Mouse (Mus musculus) midbrain, embryonic 16.5 days (tissue): ENCODE results near the gene Gm28036. TPM values are rescaled to one million over a fixed set of nuclear protein-coding genes. Genes with fewer than 3 reads are reported as not detected.

Experiments used
- ATAC-seq: fragments of 200-750 bp; cut with Nextera tagmentation; 2 replicates; pipeline ENCODE4 v1.8.0; 2017; ENCODE audit warnings: moderate TSS enrichment
- H3K27ac ChIP-seq: fragments of 300-500 bp; sonication (generic); 2 replicates; pipeline ENCODE4 v1.5.1; 2014; ENCODE audit warnings: mild to moderate bottlenecking, low read length, mixed read lengths
- H3K27me3 ChIP-seq: fragments of 300-500 bp; sonication (generic); 2 replicates; pipeline ENCODE4 v1.6.1; 2014; ENCODE audit warnings: low read depth, low read length, mixed read lengths; ENCODE audit not compliant: control insufficient read depth, insufficient read depth
- H3K36me3 ChIP-seq: fragments of 300-500 bp; sonication (generic); 2 replicates; pipeline ENCODE4 v1.6.1; 2014; ENCODE audit warnings: mild to moderate bottlenecking, low read length, moderate library complexity, mixed read lengths; ENCODE audit not compliant: control insufficient read depth, insufficient read depth
- H3K4me1 ChIP-seq: fragments of 300-500 bp; sonication (generic); 2 replicates; pipeline ENCODE4 v1.6.1; 2014; ENCODE audit warnings: mild to moderate bottlenecking, low read length, mixed read lengths; ENCODE audit not compliant: control insufficient read depth, insufficient read depth
- H3K4me2 ChIP-seq: fragments of 300-500 bp; sonication (generic); 2 replicates; pipeline ENCODE4 v1.6.1; 2014; ENCODE audit warnings: mild to moderate bottlenecking, low read length, mixed read lengths
- H3K4me3 ChIP-seq: fragments of 300-500 bp; sonication (generic); 2 replicates; pipeline ENCODE4 v1.5.1; 2014; ENCODE audit warnings: low read depth, mild to moderate bottlenecking, low read length, moderate library complexity, mixed read lengths
- H3K9ac ChIP-seq: fragments of 300-500 bp; sonication (generic); 2 replicates; pipeline ENCODE4 v1.6.1; 2014; ENCODE audit warnings: low read depth, low read length, mixed read lengths
- H3K9me3 ChIP-seq: fragments of 300-500 bp; sonication (generic); replicated peaks from 2 replicates; pipeline ENCODE4 v1.6.1; 2014; ENCODE audit warnings: mild to moderate bottlenecking, low read length, mixed read lengths; ENCODE audit not compliant: control insufficient read depth, poor library complexity, severe bottlenecking
- WGBS: fragments of 180-500 bp; shearing (Covaris S2); extraction: QIAGEN DNeasy Blood & Tissue Kit; methylation state at CpG from one replicate; pipeline ENCODE4 v1.1.7; 2014; 5-methylcytosine and 5-hydroxymethylcytosine counted together
- polyA plus RNA-seq: library from polyadenylated mRNA; unstranded; fragments of >200 nt; fragmentation: Nextera tagmentation; extraction: Ambion mirVana; gene quantifications from 2 replicates; pipeline ENCODE4 v1.2.1, GENCODE M21; 2015

The Gm28036 gene
- polyA plus RNA-seq, 1 experiment from 2014 or later: 21.8 TPM

- H3K4me1 ChIP-seq: no peaks in the 10 kb centered on the region
- ATAC-seq: no peak
- H3K9ac ChIP-seq: no peak overlapping the region
- no peaks in the 10 kb centered on the region for H3K27me3 ChIP-seq
- no peaks in the 10 kb centered on the region for H3K9me3 ChIP-seq
- 94% methylated on average over 15 of the region's 15 CpGs for WGBS
- no peak overlapping the region for H3K27ac ChIP-seq
- H3K4me3 ChIP-seq: no peak overlapping the region
- H3K4me2 ChIP-seq: no peak overlapping the region
- peaks cover 51% of the 10 kb centered on the region for H3K36me3 ChIP-seq
These were observed 53.2 kb downstream of the Gm28036 start for GRCm38 (mm10) chr2:156073725-156074124.

GRCm38 (mm10) chr2:156071236-156071635 is 55.7 kb downstream of the Gm28036 start:
- H3K36me3 ChIP-seq: peaks cover 46% of the 10 kb centered on the region
- no peak overlapping the region for H3K27ac ChIP-seq
- no peak for ATAC-seq
- H3K4me3 ChIP-seq: no peak overlapping the region
- H3K4me1 ChIP-seq: peaks cover 5% of the 10 kb centered on the region
- no peak overlapping the region for H3K9ac ChIP-seq
- 95% methylated on average over 10 of the region's 10 CpGs for WGBS
- no peaks in the 10 kb centered on the region for H3K9me3 ChIP-seq
- H3K27me3 ChIP-seq: no peaks in the 10 kb centered on the region
- H3K4me2 ChIP-seq: no peak overlapping the region

DNA sequence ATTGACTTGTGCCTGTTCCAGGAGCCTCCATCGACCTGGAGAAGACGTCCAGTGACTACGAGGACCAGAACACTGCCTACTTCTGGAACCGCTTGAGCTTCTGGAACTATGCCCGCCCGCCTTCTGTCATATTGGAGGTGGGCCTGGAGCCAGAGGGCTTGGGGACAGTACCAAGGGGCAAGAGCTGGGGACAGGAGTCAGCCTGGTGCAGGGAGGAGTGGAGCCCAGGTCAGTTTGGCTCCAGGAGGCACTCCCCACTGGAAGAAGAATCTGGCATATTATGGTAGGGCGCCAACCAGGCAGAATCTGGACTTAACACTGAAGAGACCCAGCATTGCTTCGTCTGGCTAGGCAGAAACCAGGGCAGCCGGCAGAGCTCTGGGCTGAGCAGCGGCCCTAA is 59.0 kb downstream of the Gm28036 start:
- Histone ChIP-seq H3K4me1 (peaks cover 10% of the 10 kb centered on the region), H3K27me3 (no peaks in the 10 kb centered on the region), H3K4me3 (no peak overlapping the region), H3K9ac (no peak overlapping the region), H3K9me3 (no peaks in the 10 kb centered on the region), H3K27ac (no peak overlapping the region), H3K4me2 (no peak overlapping the region), H3K36me3 (peaks cover 26% of the 10 kb centered on the region)
- WGBS: 93% methylated on average over 10 of the region's 10 CpGs
- no peak for ATAC-seq

DNA sequence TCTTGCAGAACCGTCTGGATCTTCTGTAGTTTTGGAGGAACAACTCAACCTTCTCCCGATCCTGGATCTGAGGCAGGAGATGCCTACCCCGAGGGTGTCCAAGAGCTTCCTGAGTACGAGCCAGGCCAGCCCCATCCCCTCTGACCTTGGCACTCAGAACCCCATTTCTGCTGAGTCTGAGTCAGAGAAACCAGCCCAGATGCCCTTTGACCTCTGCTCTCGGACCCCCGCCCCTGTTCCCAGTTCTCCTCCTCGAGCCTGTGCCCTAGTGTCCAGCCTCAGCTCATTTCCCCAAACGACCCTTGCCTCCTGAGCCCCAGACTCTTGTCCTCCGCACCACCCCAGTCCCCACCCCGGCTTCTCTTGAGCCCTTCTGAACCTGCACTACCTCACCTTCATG is 60.8 kb downstream of the Gm28036 start:
- H3K4me3 ChIP-seq: peak overlapping the region; percentile 80
- no peak overlapping the region for H3K27ac ChIP-seq
- peaks cover 18% of the 10 kb centered on the region for H3K36me3 ChIP-seq
- peak overlapping the region; percentile 97 for H3K4me2 ChIP-seq
- 33% methylated on average over 10 of the region's 10 CpGs for WGBS
- peak overlapping the region; percentile 85 for H3K9ac ChIP-seq
- H3K4me1 ChIP-seq: peaks cover 10% of the 10 kb centered on the region
- H3K27me3 ChIP-seq: no peaks in the 10 kb centered on the region
- H3K9me3 ChIP-seq: no peaks in the 10 kb centered on the region
- peak; percentile 30; the same call in 1 of the 2 replicates for ATAC-seq

GRCm38 (mm10) chr2:156065099-156066041 is 61.5 kb downstream of the Gm28036 start, which contains the start of gene Spag4:
TSS of gene Spag4 (plus strand) at chr2:156065175.
- H3K36me3 ChIP-seq: peaks cover 15% of the 10 kb centered on the region
- peak within 1 kb of the TSS; percentile 83 for H3K27ac ChIP-seq
- H3K9ac ChIP-seq: peak within 1 kb of the TSS; percentile 85
- peak; percentile 74 for ATAC-seq
- H3K4me1 ChIP-seq: peaks cover 10% of the 10 kb centered on the region
- H3K4me2 ChIP-seq: peak within 1 kb of the TSS; percentile 97
- WGBS: 0% methylated on average over 69 of the region's 81 CpGs
- no peaks in the 10 kb centered on the region for H3K9me3 ChIP-seq
- peak within 1 kb of the TSS; percentile 80 for H3K4me3 ChIP-seq
- no peaks in the 10 kb centered on the region for H3K27me3 ChIP-seq

DNA sequence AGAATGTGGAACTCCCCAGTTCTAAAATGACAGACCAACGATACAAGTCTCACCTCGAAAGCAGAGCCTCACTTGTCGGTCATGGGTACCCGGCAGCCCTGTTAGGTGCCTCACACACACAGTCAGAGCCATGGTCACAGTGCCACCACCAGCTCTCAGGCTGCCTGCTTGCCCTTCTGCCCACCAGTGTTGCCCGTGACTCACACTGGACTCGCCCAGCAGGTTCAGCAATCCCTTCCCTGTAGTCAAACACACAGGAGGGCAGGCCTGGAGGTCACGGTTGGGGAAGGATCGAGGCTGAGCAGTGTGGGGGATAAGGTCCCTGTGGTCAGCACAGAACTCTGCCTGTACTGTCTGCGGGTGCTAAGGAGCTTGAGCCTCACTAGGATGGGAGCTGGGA is 74.1 kb downstream of the Gm28036 start, which contains the start of gene Fer1l4:
Gene Fer1l4, minus strand, starts transcription at position 132 of the 400 bp plus-strand sequence.
- no peak for ATAC-seq
- Histone ChIP-seq H3K27me3 (no peaks in the 10 kb centered on the region), H3K4me1 (no peaks in the 10 kb centered on the region), H3K9me3 (no peaks in the 10 kb centered on the region), H3K4me3 (no peak within 1 kb of the TSS), H3K27ac (no peak within 1 kb of the TSS), H3K4me2 (no peak within 1 kb of the TSS), H3K9ac (no peak within 1 kb of the TSS), H3K36me3 (no peaks in the 10 kb centered on the region)
- WGBS: 87% methylated on average over 9 of the region's 9 CpGs

GRCm38 (mm10) chr2:156047929-156048328 is 79.0 kb downstream of the Gm28036 start:
- WGBS: 9% methylated on average over 19 of the region's 19 CpGs
- peak overlapping the region; percentile 27; the same call in 1 of the 2 replicates for H3K4me2 ChIP-seq
- no peak overlapping the region for H3K4me3 ChIP-seq
- no peaks in the 10 kb centered on the region for H3K27me3 ChIP-seq
- H3K9ac ChIP-seq: no peak overlapping the region
- H3K4me1 ChIP-seq: no peaks in the 10 kb centered on the region
- H3K9me3 ChIP-seq: no peaks in the 10 kb centered on the region
- ATAC-seq: no peak
- no peaks in the 10 kb centered on the region for H3K36me3 ChIP-seq
- no peak overlapping the region for H3K27ac ChIP-seq

DNA sequence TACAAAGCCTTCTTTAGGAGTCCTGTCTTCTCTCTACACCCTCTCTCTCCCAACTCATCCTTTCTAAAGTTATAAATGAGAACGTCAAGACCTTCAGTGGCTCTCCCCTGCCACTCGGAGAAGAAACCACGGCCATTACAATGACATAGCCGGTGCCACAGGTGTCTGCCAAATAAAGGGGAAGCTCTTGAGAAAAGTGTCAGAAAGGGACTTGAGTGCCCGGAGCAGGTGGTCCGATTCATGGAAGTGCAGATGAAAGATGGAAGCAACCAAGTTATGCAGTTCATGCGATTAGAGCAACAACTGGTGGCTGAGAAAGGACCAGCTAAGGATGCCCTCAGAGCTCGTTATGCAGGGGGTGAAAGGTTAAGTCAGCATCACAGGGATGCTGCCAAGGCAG is 84.0 kb downstream of the Gm28036 start:
- Histone ChIP-seq H3K4me1 (no peaks in the 10 kb centered on the region), H3K9me3 (no peaks in the 10 kb centered on the region), H3K9ac (no peak overlapping the region), H3K4me2 (no peak overlapping the region), H3K27ac (no peak overlapping the region), H3K36me3 (no peaks in the 10 kb centered on the region), H3K4me3 (no peak overlapping the region), H3K27me3 (no peaks in the 10 kb centered on the region)
- no peak for ATAC-seq
- 78% methylated on average over 8 of the region's 8 CpGs for WGBS

- no peak overlapping the region for H3K4me3 ChIP-seq
- no peak overlapping the region for H3K27ac ChIP-seq
- no peaks in the 10 kb centered on the region for H3K9me3 ChIP-seq
- H3K4me2 ChIP-seq: no peak overlapping the region
- H3K4me1 ChIP-seq: no peaks in the 10 kb centered on the region
- WGBS: 91% methylated on average over 3 of the region's 3 CpGs
- ATAC-seq: no peak
- H3K36me3 ChIP-seq: no peaks in the 10 kb centered on the region
- no peaks in the 10 kb centered on the region for H3K27me3 ChIP-seq
- no peak overlapping the region for H3K9ac ChIP-seq
These were observed 87.5 kb downstream of the Gm28036 start for GRCm38 (mm10) chr2:156039390-156039789.
